Mouse (Mus musculus): ENCODE data around the gene Pde2a.
A peak's percentile ranks its signal among the peaks of the same experiment; 100 is the strongest.
"Not testable (repeated sequence)": the region's sequence is repeated elsewhere in the genome, so short reads cannot be mapped to it uniquely, and the experiment has no call there.

The Pde2a gene

GRCm38 (mm10) chr7:101523205-101523604 lies 101.7 kb downstream of the Pde2a start:
- no peak for DNase-seq

- no peak for DNase-seq
These were observed 105.0 kb downstream of the Pde2a start for GRCm38 (mm10) chr7:101526484-101526883.

- no peak for DNase-seq
These were observed 112.9 kb downstream of the Pde2a start for GRCm38 (mm10) chr7:101534428-101534827.

- DNase-seq, result no peak
These were observed 113.6 kb downstream of the Pde2a start for GRCm38 (mm10) chr7:101535102-101535501.

GRCm38 (mm10) chr7:101535517-101535916 lies 114.0 kb downstream of the Pde2a start:
- no peak for DNase-seq

- no peak for DNase-seq
These were observed 116.0 kb downstream of the Pde2a start for GRCm38 (mm10) chr7:101537541-101537940.

- peak; percentile 18 for DNase-seq
These were observed 116.8 kb downstream of the Pde2a start for GRCm38 (mm10) chr7:101538141-101538933.

GRCm38 (mm10) chr7:101539774-101540173 lies 118.3 kb downstream of the Pde2a start:
- no peak for DNase-seq

GRCm38 (mm10) chr7:101540684-101541083 lies 119.2 kb downstream of the Pde2a start:
- DNase-seq, result no peak

GRCm38 (mm10) chr7:101541132-101541531 lies 119.6 kb downstream of the Pde2a start:
- peak; percentile 58 for DNase-seq

- no peak for DNase-seq
These were observed 120.2 kb downstream of the Pde2a start for GRCm38 (mm10) chr7:101541734-101542133.

GRCm38 (mm10) chr7:101547651-101548050 lies 126.2 kb downstream of the Pde2a start:
- DNase-seq, result no peak

- DNase-seq, result no peak
These were observed 127.8 kb downstream of the Pde2a start for GRCm38 (mm10) chr7:101549266-101549665.

GRCm38 (mm10) chr7:101550686-101551485 lies 129.4 kb downstream of the Pde2a start:
- DNase-seq, result no peak

- DNase-seq, result no peak
These were observed 130.0 kb downstream of the Pde2a start for GRCm38 (mm10) chr7:101551530-101551929.

- not testable (repeated sequence) for DNase-seq
These were observed 134.0 kb downstream of the Pde2a start for GRCm38 (mm10) chr7:101555473-101555872.

GRCm38 (mm10) chr7:101557391-101557790 lies 135.9 kb downstream of the Pde2a start:
- no peak for DNase-seq

- DNase-seq, result not testable (repeated sequence)
These were observed 137.9 kb downstream of the Pde2a start for GRCm38 (mm10) chr7:101559393-101559792.
